Mouse (Mus musculus): ENCODE measurements around the gene Kif1c.

Gene Kif1c

DNA sequence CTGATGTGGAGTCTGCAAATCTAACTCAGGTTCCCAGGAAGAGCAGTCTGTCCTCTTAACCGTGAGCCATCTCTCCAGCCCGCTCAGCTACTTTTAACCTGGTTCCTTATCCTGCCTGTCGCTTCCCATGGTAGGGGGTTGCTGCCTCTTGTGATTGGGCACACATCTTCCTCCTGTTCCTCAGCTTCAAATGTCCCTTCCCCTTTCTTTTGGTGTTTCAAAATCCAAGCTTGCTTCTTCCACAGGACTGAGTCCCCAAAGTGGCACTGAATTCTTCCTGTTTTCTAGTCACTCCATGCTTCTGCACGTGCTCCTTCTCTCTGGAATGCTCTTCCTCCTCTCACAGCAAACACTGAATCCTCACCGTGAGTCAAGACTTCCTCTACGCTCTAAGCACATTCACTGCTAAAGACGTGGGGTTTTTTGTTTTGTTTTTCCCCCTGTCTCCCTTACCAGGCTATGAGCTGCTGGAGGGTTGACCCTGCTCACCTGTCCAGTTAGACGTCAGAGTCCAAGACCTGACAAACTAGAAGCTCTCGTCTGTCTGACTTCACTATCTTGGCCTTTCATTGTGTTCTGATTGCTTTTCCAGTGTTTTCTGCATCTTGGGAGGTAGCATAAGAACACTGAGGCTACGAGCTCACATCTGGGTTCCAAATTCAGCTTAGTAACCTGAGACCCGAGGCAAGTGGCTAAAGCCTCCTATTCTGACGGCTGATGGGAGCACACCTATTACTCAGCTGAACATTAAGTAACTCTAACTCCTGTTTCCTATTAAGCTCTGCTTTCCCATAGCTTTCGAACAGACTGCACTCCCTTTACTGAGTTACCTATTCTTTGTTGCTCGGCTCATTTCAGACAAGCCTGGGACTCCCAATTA lies 32.8 kb upstream of the Kif1c start:
- no peak for DNase-seq

DNA sequence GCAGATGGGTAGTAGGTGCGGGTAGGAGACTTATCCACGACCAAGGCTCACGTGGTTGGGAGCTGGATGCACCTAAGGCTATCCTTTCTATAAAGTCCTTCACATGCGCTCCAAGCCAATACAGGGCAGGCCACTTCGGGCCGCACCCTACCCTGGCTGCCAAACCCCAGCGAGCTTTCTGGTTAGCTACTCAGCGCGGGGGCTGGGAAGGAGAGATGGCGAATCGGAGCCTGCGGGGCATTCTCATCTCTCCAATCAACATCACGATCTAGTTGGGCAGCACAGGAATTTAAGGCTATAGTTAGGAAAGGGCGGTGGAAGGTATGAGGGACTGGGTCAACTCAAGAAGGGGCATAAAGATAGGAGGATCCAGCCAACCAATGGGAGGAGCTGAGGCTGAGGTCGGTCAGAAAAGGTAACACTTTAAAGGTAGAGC lies 32.0 kb upstream of the Kif1c start:
- no peak for DNase-seq

DNA sequence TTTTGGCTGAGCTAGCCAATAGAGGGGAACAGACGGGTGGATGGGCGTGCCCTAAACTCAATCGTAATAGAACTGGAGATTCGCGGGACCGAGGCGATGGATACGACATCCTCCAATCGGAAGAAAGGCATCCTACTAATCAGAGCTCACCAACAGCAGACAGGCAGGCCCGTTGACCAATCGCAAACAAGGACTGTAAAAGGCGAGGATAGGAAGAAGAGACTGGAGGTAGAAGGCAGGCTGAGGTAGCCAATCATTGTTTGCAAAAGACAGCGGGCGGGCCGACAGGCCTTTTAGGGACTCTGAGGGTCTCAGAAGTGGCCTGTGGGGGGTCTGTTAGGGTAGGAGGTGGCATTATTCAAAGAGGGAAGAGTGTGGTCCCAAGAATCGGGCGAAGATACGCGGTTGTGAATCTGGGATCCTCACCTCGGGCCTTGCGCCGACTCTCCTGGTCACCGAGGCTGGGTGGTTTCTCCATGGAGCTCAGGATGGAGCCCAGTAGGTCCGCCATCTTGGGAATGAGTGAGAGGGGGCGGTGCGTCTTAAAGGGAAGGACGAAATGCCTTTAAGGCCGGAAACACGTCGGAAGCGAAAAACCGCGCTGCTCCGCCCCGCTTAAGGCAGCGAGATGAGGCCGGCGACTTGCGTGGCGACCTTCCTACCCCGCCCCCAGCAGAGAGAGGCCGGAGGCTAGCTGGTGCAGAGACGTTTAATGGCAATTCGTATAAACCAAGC lies 31.4 kb upstream of the Kif1c start, which contains the start of gene Spag7:
Gene Spag7 (minus strand): TSS at position 646 of the 735 bp plus-strand sequence.
- DNase-seq, result peak; percentile 100

DNA sequence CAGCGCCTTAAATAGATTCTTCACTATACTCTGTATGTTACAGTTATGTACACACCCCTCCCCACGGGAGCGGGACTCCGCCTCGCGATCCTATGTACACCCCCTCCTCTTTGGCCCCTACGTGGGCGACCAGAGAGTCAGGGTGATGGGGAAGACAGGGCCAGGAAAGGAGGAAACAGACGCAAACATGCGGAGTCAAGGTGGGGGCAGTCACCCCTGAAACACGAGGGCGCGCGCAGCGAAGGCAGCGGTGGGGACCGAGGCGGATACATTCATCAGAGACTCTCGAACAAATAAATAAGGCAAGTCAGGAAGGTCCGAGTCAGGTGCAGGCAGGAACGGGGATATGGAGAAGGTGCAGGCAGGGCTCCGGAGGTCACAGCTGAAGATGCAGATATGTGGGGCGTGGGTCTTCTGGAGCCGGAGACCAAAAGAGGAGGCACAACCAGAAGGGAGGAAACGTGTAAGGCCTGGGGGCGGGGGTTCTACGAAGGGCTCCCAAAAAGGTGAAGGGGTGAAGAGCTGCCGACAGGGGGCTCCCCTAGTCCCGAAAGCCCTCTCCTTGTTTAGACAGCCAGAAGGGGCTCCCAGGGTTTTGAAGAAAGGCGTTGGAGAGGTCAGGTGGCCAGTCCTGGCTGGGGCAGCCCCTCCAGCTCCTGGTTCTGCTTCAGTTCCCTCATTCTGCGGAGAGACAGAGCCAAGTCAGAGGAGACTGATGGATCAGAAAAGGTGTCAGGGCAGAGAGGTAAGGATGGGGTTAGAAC lies 30.6 kb upstream of the Kif1c start:
- DNase-seq, result peak; percentile 82

DNA sequence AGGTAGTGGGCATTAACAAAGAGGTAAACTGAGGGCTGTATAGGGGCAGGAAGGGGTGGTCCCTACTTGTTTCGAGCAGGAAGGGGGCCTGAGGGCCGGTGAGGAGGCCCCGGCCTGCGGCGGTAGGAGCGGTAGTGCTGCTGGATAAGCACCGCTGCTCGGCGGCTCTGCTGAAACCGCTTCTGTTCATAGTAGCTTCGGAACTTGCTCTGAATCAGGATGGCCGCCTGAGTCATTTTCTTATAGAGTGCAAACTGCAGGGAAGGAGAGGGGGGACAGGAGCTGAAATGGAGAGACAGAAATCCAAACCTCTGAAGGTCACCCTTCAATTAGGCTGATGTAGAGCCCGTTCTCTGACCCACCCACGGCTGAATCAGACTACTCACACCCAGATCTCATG lies 29.9 kb upstream of the Kif1c start:
- DNase-seq, result peak; percentile 40

DNA sequence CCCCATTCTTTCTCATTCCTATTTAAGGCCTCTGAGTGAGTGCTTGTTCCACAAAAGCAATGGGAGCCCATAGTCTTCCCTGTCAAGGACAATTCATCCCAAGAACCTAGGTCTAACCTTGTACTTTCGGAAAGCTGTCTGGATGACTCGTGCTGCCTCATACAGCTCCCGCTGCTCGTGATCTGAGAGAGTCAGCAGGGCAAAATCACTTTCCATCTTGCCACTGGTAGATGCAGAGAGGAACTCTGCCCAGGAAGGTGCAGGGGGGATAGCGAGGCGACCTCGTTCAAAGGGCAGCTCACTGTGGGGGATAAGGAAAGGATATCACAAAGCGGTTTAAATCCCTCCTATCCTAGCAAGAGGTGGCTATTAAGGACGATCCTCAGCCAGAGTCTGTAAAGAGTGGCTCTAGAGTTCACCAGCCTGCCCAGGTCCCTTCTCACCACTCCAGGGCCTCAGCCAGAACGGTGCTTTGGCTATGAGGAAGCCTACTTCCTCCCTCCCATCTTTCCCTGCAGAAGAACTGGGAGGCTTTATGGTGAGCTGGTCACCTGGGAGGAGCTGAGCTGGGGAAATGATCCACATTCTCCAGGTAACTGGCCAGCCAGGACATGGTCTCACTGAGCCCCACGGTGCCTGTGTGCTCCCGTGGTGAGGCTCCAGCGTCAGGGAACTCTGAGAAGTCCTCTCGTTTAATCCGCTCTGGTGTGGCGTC lies 28.9 kb upstream of the Kif1c start:
- DNase-seq, result peak; percentile 46

DNA sequence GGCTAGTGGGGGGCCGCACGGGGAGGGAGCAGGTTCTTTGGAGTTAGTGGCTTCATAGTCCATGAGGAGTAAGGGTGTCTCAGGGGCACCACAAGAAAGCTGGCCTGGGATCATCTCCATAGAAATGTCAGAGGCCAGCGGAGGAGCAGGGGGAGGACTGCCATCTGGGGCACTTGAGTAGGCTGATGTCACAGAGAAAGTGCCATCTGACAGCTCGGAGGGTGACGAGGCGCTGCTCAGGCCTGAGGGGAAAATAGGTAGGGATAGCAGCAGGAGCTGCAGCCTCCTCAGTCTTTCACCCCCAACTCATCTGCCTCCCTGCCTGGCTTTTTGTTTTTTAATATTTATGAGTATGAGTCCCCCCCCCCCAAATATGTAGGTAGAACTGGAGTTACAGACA lies 26.3 kb upstream of the Kif1c start:
- no peak for DNase-seq

DNA sequence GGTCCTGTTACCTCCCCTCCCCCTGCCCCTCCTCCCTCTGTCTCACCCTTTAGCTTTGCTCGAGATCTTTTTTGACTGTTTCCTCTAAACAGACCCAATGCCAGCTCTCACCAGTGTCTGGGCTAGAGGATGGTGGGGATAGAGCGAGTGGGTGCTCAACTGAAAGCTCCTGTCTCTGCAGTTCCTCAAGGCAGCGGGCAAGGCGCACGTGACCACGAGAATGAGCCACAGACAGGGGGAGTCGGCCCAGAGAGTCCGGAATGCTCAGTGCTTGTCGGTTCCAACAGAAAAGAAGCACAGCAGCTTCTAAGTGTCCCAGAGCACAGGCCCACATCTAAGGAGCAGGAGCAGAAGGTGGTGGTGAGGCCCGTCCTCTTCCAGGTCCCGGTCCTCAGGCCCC lies 25.8 kb upstream of the Kif1c start:
- no peak for DNase-seq

DNA sequence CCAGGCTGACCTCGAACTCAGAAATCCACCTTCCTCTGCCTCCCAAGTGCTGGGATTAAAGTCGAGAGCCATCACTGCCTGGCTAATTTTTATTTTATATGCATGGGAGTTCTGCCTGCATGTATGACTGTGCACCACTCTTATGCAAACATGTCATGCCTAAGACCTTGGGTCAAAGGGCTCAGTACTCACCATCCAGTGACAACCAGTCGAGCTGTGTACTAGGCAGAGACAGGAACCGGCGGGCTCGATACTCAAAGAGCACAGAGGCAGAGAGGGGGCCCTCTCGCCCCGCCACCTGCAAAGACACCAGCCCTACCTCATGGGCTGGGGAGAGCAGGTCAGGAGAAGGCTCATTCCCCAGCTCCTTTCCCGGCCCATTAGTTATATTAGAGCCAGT lies 22.3 kb upstream of the Kif1c start:
- DNase-seq, result no peak

DNA sequence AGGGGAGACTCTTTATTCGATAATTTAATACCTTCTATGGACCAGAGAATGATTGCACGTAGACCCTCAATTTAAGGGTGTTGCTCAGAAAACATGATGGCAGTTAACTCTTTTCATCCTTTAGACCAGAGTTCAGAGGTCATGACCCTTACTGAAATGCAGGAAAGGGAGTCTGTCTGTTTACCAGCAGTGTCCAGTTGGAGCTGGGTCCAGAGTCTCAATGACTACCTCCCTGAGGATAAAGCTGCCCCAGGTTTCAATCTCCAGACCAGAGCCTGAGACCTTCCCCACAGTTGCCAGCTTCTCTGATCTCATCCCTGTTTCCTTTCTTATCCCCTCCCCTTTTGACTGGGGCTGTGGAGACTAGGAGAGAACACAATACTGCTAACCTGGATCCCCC lies 21.8 kb upstream of the Kif1c start:
- DNase-seq, result no peak

DNA sequence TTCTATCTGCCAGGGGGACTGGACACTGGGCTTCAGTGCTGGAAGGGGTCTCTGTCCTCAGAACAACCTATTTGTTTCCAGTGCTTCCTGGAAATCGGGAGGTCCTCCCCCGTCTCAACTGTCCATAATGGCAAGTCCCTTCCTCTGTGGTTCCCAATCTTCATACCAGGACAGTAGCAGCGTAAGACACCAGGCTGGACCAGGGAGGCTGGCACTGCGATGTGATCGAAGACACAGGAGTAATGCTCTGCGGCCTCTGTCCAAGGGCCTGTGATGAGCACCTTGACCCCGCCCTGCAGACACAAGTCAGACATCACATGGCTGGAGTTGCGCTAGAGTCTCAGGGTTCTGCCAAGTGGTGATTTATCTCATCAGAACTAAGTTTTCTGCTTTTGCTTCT lies 21.0 kb upstream of the Kif1c start:
- no peak for DNase-seq

DNA sequence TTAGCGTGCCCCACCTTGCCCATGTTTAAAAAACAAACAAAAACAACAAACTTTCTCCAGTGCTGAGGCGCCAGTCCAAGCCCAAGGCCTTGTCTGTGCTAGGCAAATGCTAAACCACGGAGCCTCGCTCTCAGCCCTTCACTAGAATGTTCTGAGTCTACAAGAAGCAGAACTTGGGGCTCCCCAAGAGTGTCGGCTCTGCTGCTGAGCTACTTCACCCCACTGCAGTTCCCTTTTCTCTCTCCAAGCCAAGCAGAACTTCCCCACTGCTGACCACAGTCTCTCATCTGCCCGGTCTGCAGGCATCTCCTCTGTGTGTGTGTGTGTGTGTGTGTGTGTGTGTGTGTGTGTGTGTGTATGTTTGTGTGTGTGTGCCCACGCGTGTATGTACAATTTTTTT lies 20.5 kb upstream of the Kif1c start:
- no peak for DNase-seq

DNA sequence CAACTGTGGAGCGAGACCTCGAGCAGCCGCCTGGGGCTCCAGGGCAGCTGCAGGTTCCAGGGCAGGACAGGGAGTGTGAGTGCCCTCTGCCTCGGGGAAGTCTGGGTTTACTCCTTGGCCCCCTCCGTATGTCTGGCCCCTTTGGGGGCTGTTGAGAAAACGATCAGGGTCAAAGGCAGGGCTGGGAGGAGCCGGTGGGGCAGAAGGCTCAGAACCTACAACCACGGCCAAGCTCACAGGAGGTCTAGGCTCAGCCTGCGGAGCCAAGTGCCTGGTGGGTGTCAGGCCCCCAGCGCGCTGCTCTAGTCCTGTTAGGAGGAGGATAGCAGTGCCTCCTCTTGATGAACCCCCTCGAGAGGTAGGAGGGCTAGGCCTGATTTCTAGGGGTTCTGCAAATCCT lies 19.2 kb upstream of the Kif1c start:
- DNase-seq, result no peak

DNA sequence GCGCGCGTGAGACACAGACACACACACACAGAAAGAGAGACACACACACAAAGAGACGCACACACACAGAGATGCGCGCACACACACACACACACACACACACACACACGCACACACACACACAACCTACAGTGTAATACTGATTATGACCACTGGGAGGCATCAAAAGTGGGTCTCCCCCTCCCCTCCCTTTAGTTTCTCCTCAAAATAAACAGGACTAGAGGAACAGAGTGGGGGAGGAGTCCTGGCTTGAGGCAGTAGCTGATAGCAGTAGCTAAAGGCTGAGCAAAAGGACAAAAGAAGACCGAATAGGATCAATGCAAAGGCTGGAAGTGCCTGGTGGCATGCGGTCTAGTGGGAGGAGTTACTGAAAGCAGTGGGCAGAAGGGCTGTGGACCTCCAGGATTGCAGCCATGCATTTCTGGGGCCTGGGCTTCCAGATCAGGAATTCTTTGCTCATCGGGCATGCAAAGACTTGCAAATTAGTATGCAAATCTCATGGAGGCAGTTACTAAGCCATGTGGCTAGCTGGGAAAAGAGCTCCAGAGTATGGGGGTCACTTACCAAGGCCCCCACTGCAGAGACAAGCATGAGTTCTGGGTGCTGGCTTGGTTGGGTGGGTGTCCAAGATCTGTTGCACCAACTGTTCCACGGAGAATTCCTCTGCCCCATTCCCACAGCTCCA lies 18.3 kb upstream of the Kif1c start:
- DNase-seq, result peak; percentile 47

DNA sequence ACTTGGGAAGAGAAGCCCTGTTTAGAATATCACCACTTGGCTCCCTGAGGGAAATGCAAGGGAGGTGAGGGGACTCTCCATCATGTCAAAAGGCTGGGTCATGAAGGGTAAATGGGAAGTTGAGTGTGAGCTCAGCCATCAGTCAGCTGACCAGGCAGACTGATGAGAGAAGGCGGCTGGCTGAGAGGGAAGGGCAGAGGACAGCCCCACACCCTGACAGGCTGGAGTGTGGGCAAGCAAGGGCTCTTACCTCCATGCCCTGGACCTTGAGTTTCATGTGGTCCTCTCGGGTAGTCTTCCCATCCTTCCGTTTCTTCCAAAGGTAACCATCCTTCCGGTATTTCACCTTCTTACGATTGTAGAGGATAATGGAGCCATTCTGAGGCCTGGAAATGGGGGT lies 16.7 kb upstream of the Kif1c start:
- no peak for DNase-seq

DNA sequence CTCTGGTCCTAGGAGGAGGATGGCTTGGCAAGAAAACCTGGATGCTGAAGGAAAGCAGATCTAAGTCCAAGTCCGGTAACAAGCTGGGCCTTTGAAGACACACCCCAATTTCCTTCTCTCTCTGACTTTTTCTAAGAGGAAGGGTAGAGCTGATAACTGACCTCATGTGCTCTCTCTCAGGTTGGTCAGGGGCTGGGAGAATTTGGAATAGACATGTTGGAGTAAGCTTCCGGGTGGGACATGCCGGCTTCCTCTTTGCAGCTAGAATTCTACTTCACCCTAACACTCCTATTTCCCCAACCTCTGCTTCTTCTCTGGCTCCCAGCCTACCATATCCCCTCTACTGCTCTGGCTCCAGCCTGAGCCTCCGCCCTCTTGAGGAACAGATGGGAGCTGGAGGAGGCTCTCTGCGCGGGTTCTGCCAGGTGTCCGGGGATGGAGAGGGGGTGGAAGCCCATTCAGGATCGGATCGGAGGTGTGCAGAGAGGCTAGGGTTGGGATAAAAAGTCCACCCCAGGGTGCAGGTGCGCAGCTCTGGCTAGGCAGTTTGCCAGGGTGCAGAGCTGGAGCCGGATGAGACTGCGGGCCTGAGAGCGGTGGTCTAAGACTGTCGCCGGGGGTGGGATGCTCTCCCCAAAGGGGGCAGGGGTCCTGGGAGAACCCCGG lies 13.3 kb upstream of the Kif1c start:
- peak; percentile 33 for DNase-seq

DNA sequence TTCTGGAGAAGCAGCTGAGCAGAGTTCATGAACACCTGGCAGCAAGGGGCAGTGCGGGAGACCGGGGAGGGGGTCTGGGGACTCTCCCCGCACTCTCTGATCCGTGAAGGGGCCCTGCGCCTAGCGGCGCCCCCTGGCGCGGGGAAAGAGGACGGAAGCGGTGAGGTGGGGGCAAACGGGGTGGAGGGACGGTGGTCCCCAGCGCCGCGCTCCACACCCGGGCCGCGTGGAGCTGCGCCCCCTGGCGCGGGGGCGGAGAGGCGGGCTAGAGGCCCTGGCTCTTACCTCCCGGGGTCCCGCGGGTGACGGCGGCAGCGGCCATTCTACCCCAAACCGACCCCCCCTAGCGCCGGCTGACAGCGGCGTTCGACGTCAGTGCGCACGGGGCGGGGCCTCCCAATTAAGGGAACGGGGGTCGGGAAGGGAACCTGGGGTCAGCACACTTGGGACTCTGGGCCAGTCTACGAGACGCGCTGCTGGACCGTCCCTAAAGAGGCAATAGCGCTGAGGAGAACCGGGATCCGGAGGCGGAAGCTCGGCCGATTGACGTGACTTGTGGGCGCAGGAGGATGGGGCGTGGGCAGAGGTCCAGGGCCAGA lies 12.6 kb upstream of the Kif1c start, which contains the start of gene Camta2:
Gene Camta2 (minus strand): TSS at position 505 of the 599 bp plus-strand sequence.
- peak; percentile 86 for DNase-seq

DNA sequence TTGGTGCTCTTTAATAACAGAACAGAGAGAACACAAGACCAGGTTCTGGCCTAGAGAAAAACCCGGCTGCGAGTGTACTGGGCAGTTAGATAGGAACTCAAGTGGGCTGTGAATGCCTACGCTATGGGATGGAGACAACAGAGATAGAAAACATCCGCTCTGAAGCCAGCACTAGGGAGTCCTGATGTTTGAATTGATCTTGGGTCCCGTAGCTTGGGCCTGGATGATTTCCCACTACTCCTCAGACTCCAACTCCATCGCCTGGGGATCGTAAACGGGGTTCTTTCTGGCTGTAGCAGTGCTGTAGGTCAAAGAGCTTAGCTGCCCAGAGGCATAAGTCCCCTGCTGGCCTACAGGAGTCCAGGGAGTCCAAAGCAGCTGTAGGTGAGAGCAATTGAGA lies 12.0 kb upstream of the Kif1c start:
- no peak for DNase-seq

DNA sequence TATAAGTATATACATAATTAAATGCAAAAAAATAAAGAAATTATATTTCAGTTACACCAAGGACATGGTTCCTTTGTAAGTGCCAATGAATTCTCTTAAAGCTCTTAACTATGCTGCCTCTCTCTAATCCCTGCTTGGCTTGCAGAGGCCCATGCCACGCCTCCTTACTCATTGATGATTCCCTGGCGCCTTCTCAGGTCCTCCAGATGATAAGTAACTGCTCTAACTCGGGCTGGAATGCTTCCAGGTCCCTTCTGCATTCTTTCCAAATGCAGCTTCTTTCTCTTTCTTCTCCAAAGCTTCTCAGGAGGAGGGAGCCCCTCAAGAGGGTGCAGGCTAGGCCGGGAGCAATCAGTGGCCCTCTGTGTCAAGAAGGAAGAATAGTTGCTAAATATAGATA lies 10.8 kb upstream of the Kif1c start:
- DNase-seq, result peak; percentile 76

DNA sequence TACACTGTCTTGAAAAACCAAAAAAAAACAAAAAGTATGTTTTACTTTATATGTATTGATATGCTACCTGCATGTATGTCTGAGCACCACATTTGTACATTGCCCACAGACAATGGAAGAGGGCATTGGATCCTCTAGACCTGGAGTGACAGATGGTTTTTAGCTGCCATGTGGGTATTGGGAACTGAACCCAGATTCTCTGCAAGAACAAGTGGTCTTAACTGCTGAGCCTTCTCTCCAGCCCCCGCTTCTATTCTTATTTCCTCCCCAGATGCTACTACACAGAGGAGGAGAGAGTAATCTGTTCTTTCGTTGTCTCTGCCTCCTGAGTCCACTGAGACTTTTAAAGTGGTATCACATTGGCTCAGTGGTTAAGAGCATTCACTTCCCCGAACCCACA lies 6.8 kb upstream of the Kif1c start:
- no peak for DNase-seq

DNA sequence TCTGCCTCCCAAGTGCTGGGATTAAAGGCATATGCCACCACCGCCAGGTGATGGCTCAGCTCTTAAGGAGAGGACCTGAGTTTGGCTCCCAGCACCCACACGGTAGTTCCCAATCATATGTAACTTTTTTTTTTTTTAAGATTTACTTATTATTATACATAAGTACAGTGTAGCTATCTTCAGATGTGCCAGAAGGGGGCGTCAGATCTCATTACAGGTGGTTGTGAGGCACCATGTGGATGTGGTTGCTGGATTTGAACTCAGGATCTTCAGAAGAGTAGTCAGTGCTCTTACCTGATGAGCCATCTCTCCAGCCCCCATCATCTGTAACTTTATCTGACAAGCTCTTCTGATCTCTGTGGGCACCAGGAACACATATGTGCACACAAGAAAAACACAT lies 3.0 kb upstream of the Kif1c start:
- peak; percentile 20 for DNase-seq

Data from kidney, adult 9 months (tissue).